19 mouse cellular contexts compared by ENCODE assay signal in genomic region chr15:62397009-62397408, GRCm38 (mm10).
DNase-seq lines count a peak whose midpoint lies in the region; ATAC-seq and TF ChIP-seq lines count a peak whose summit lies in the region.
"Had no signal": no experiment of that assay in that cellular context is flagged by ENCODE, and none has a peak within 500 bp of the region (broad histone marks: within the 10 kb centered on the region; RNA-seq: fewer than 3 reads in every experiment).

No protein-coding gene starts in this region.

- no peak for ATAC-seq in liver, postnatal 0 days
- ATAC-seq in kidney, embryonic 15.5 days (replicated peaks; ENCODE audit: low FRiP score) = peak; percentile 92
- ATAC-seq: forebrain, embryonic 13.5 days had no signal

- no peaks in the 10 kb centered on the region for H3K36me3 ChIP-seq in liver, adult 2 months (ENCODE audit: control insufficient read depth, insufficient read depth, low read length)
- no peaks in the 10 kb centered on the region for H3K36me3 ChIP-seq in liver, postnatal 0 days (replicated peaks; ENCODE audit: insufficient read depth, low read length)
- H3K36me3 ChIP-seq in kidney, embryonic 15.5 days = no peaks in the 10 kb centered on the region
- H3K36me3 ChIP-seq: heart, embryonic 10.5 days had no signal

- no peaks in the 10 kb centered on the region for H3K9me3 ChIP-seq in liver, postnatal 0 days (ENCODE audit: low read length)
- H3K9me3 ChIP-seq in kidney, embryonic 15.5 days (replicated peaks) = no peaks in the 10 kb centered on the region
- H3K9me3 ChIP-seq: forebrain, embryonic 13.5 days; heart, embryonic 10.5 days had no signal

- no peak overlapping the region for H3K4me3 ChIP-seq in liver, adult 2 months (ENCODE audit: insufficient read depth, low read depth, low read length)
- H3K4me3 ChIP-seq in liver, postnatal 0 days (ENCODE audit: low read depth, low read length) = no peak overlapping the region
- no peak overlapping the region for H3K4me3 ChIP-seq in kidney, embryonic 15.5 days (replicated peaks)
- H3K4me3 ChIP-seq: forebrain, embryonic 13.5 days; heart, embryonic 10.5 days had no signal

- H3K4me2 ChIP-seq in liver, postnatal 0 days (ENCODE audit: low read depth, low read length) = no peak overlapping the region
- H3K4me2 ChIP-seq in kidney, embryonic 15.5 days = no peak overlapping the region
- H3K4me2 ChIP-seq: forebrain, embryonic 13.5 days; midbrain, embryonic 11.5 days had no signal

- WGBS in liver, adult 2 months = 40% methylated on average over 7 of the region's 7 CpGs
- 53% methylated on average over 7 of the region's 7 CpGs for WGBS in liver, postnatal 0 days (ENCODE audit: insufficient replicate concordance)
- WGBS in kidney, embryonic 15.5 days = 28% methylated on average over 7 of the region's 7 CpGs

- no peaks in the 10 kb centered on the region for H3K27me3 ChIP-seq in liver, adult 2 months (ENCODE audit: control insufficient read depth, insufficient read depth, low read length)
- no peaks in the 10 kb centered on the region for H3K27me3 ChIP-seq in liver, postnatal 0 days (ENCODE audit: insufficient read depth, low read length)
- no peaks in the 10 kb centered on the region for H3K27me3 ChIP-seq in kidney, embryonic 15.5 days
- H3K27me3 ChIP-seq: forebrain, embryonic 13.5 days had no signal

- no peak overlapping the region for H3K27ac ChIP-seq in liver, adult 2 months (replicated peaks; ENCODE audit: insufficient read depth, low read depth, low read length)
- H3K27ac ChIP-seq in liver, postnatal 0 days (ENCODE audit: low read depth) = no peak overlapping the region
- peak overlapping the region; percentile 56; the same call in 1 of the 2 replicates for H3K27ac ChIP-seq in kidney, embryonic 15.5 days
- H3K27ac ChIP-seq: forebrain, embryonic 13.5 days; heart, embryonic 10.5 days; liver, embryonic 14.5 days had no signal

- no peak for TF ChIP-seq POLR2A in liver, adult 2 months (IDR thresholded peaks at IDR 0.05; ENCODE audit: extremely low read depth, insufficient read depth, low read length)

- no peak for TF ChIP-seq EP300 in liver, postnatal 0 days (IDR thresholded peaks at IDR 0.05; ENCODE audit: low read depth)

- H3K9ac ChIP-seq in liver, adult 2 months (ENCODE audit: low read depth, low read length) = no peak overlapping the region
- H3K9ac ChIP-seq in liver, postnatal 0 days (replicated peaks) = no peak overlapping the region
- no peak overlapping the region for H3K9ac ChIP-seq in kidney, embryonic 15.5 days
- H3K9ac ChIP-seq: forebrain, embryonic 13.5 days; liver, embryonic 14.5 days had no signal

- H3K79me2 ChIP-seq in liver, adult 2 months (ENCODE audit: control insufficient read depth, insufficient read depth, low read length) = no peaks in the 10 kb centered on the region

- H3K4me1 ChIP-seq in liver, adult 2 months (ENCODE audit: control insufficient read depth, insufficient read depth, low read length) = peaks cover 7% of the 10 kb centered on the region
- no peaks in the 10 kb centered on the region for H3K4me1 ChIP-seq in liver, postnatal 0 days (ENCODE audit: insufficient read depth)
- 0 out of 2 replicates have a peak, but pooled peaks cover 7% of the 10 kb centered on the region for H3K4me1 ChIP-seq in kidney, embryonic 15.5 days
- H3K4me1 ChIP-seq: forebrain, embryonic 13.5 days; heart, embryonic 10.5 days had no signal

- no peak for TF ChIP-seq CTCF in liver, adult 2 months (IDR thresholded peaks at IDR 0.05; ENCODE audit: low read depth, low read length)
- no peak for TF ChIP-seq CTCF in liver, postnatal 0 days (IDR thresholded peaks at IDR 0.05; ENCODE audit: low read depth)

- DNase-seq in liver, adult 2 months (ENCODE audit: extremely low read depth, low read depth, low spot score) = peak; percentile 24
- DNase-seq in liver, postnatal 0 days = no peak
- peak; percentile 75 for DNase-seq in kidney, adult 11 months
- peak; percentile 31 to 77 for DNase-seq in kidney, postnatal 36 days
- DNase-seq in spleen, adult 12 weeks (ENCODE audit: low spot score) = no peak
- no peak for DNase-seq in thymus, adult 18-20 months
- DNase-seq in embryo, embryonic 9.5 days (ENCODE audit: extremely low spot score) = no peak
- DNase-seq: adrenal gland, postnatal 25 days; cerebellum, adult 8-10 months; cerebellum, postnatal 36 days; embryo, embryonic 11 days; gastrocnemius, postnatal 36 days; right cerebral cortex, adult 18-20 months; thymus, adult 2 months had no signal

Comparison
In these comparisons a context has a peak if more than half of its experiments do, and no peak if none do; other contexts are left out.
1. DNase-seq: peak in liver, adult 2 months (single experiment), kidney, adult 11 months (single experiment) and kidney, postnatal 36 days (2 of 2); none in liver, postnatal 0 days (single experiment), spleen, adult 12 weeks (single experiment), thymus, adult 18-20 months (0 of 2) and embryo, embryonic 9.5 days (single experiment).